In the genomic region with DNA sequence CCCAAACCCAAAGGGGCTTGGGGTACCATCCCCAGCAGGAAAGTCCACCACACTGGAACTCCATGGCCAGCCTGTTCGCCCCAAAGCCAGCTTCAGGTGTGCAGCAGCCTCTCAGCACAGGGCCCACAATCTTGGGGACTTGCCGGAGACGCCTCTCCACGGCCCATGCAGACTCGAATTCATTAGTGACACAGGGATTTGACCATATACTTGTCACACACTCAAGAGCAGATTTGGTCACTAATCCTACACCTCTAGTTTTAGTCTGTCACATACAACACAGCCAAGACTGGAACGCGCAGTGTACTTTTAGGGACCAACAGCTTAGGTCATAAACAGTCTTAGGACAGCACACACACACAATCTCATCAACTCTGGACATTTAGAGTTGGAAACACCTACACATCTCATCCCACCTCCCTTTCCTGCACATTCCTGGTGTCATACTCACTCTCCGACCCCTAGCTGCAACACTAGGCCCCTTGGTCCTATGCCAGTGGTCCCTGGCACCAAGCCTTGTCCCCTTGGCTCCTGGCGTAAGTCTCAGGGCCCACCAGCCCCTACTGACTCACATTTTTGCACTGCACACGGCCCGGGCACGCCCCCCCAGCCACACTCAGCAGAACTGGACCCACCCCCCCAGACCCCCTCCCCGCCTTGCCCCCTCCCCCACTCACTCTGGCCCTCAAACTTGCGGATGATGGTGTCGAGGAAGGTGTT, we compare ENCODE assay signal across 9 mouse cellular contexts. TPM values are rescaled to one million over a fixed set of nuclear protein-coding genes. Genes with fewer than 3 reads are reported as not detected.
DNase-seq lines count a peak whose midpoint lies in the region; ATAC-seq and TF ChIP-seq lines count a peak whose summit lies in the region.
"Had no signal": no experiment of that assay in that cellular context is flagged by ENCODE, and none has a peak within 500 bp of the region (broad histone marks: within the 10 kb centered on the region; RNA-seq: fewer than 3 reads in every experiment).

No protein-coding gene starts in this region.

- H3K4me2 ChIP-seq in embryonic facial prominence, embryonic 14.5 days (ENCODE audit: low read depth, low read length) = peak overlapping the region; percentile 99
- peak overlapping the region; percentile 97 for H3K4me2 ChIP-seq in intestine, embryonic 15.5 days (replicated peaks)
- H3K4me2 ChIP-seq in neural tube, embryonic 15.5 days = peak overlapping the region; percentile 95

- intact Hi-C loops in left cerebral cortex, postnatal 10 days (cut with DNase I) = no loop called here

- no peaks in the 10 kb centered on the region for H3K36me3 ChIP-seq in embryonic facial prominence, embryonic 14.5 days (ENCODE audit: control insufficient read depth, insufficient read depth, low read length)
- no peaks in the 10 kb centered on the region for H3K36me3 ChIP-seq in intestine, embryonic 15.5 days
- peaks cover 2% of the 10 kb centered on the region; the same call in 1 of the 2 replicates for H3K36me3 ChIP-seq in neural tube, embryonic 15.5 days

- H3K4me1 ChIP-seq in lung, adult 2 months (ENCODE audit: control insufficient read depth, insufficient read depth, low read length) = peaks cover 8% of the 10 kb centered on the region
- peaks cover 21% of the 10 kb centered on the region for H3K4me1 ChIP-seq in embryonic facial prominence, embryonic 14.5 days (ENCODE audit: control insufficient read depth, insufficient read depth, low read length)
- peaks cover 55% of the 10 kb centered on the region for H3K4me1 ChIP-seq in intestine, embryonic 15.5 days (replicated peaks)
- H3K4me1 ChIP-seq in neural tube, embryonic 15.5 days = peaks cover 60% of the 10 kb centered on the region

- TF ChIP-seq CTCF in lung, adult 2 months (IDR thresholded peaks at IDR 0.05; ENCODE audit: insufficient read depth, low read length) = no peak

- H3K27ac ChIP-seq in embryonic facial prominence, embryonic 14.5 days (replicated peaks; ENCODE audit: low read depth, low read length) = no peak overlapping the region
- H3K27ac ChIP-seq in intestine, embryonic 15.5 days = peak overlapping the region; percentile 95; the same call in 1 of the 2 replicates
- H3K27ac ChIP-seq in neural tube, embryonic 15.5 days (replicated peaks) = peak overlapping the region; percentile 94

- peak overlapping the region; percentile 44 for H3K4me3 ChIP-seq in lung, adult 2 months (replicated peaks; ENCODE audit: extremely low read depth, low read depth, low read length)
- H3K4me3 ChIP-seq in embryonic facial prominence, embryonic 14.5 days (ENCODE audit: low read depth, low read length) = peak overlapping the region; percentile 63
- H3K4me3 ChIP-seq in intestine, embryonic 15.5 days (replicated peaks) = peak overlapping the region; percentile 74
- peak overlapping the region; percentile 83 for H3K4me3 ChIP-seq in neural tube, embryonic 15.5 days (replicated peaks)

- no peaks in the 10 kb centered on the region for H3K9me3 ChIP-seq in embryonic facial prominence, embryonic 14.5 days (ENCODE audit: control insufficient read depth, low read length)
- H3K9me3 ChIP-seq in intestine, embryonic 15.5 days = no peaks in the 10 kb centered on the region
- H3K9me3 ChIP-seq in neural tube, embryonic 15.5 days (replicated peaks) = no peaks in the 10 kb centered on the region

- no peak for ATAC-seq in embryonic facial prominence, embryonic 14.5 days (ENCODE audit: low read depth)
- no peak for ATAC-seq in intestine, embryonic 15.5 days
- peak; percentile 0; the same call in 1 of the 2 replicates for ATAC-seq in neural tube, embryonic 15.5 days (ENCODE audit: low FRiP score)
- ATAC-seq in erythroblast, adult 5-6 weeks (replicated peaks; ENCODE audit: low FRiP score, poor library complexity, severe bottlenecking) = no peak

- no peak for TF ChIP-seq POLR2A in lung, adult 2 months (IDR thresholded peaks at IDR 0.05; ENCODE audit: borderline replicate concordance, extremely low read depth, low read depth, low read length)

- H3K27me3 ChIP-seq in embryonic facial prominence, embryonic 14.5 days (replicated peaks; ENCODE audit: control insufficient read depth, insufficient read depth, low read length) = peaks cover 50% of the 10 kb centered on the region
- no peaks in the 10 kb centered on the region for H3K27me3 ChIP-seq in intestine, embryonic 15.5 days (replicated peaks)
- no peaks in the 10 kb centered on the region for H3K27me3 ChIP-seq in neural tube, embryonic 15.5 days (replicated peaks)

- peak overlapping the region; percentile 66 for H3K9ac ChIP-seq in embryonic facial prominence, embryonic 14.5 days (ENCODE audit: low read depth, low read length)
- H3K9ac ChIP-seq in intestine, embryonic 15.5 days = peak overlapping the region; percentile 67
- H3K9ac ChIP-seq in neural tube, embryonic 15.5 days (replicated peaks) = peak overlapping the region; percentile 86

- WGBS in lung, adult 2 months = 49% methylated on average over 15 of the region's 15 CpGs
- 39% methylated on average over 14 of the region's 15 CpGs for WGBS in embryonic facial prominence, embryonic 14.5 days
- 34% methylated on average over 15 of the region's 15 CpGs for WGBS in intestine, embryonic 15.5 days
- WGBS in neural tube, embryonic 15.5 days = 30% methylated on average over 15 of the region's 15 CpGs

- no peak for DNase-seq in lung, adult 2 months
- DNase-seq in lung, postnatal 14 days = no peak
- no peak for DNase-seq in embryonic facial prominence, embryonic 14.5 days (ENCODE audit: low spot score)
- DNase-seq in left cerebral cortex, postnatal 10 days (ENCODE audit: extremely low spot score in 1 of 2, low spot score in 2 of 2) = no peak
- DNase-seq in layer of hippocampus, adult 11-12 months (ENCODE audit: low spot score) = no peak

RNA-seq across cellular contexts. Expression of gene Kcnh2, which starts 0.7 kb away (rescaled TPM):
- polyA plus RNA-seq in lung, adult 2 months (2012; rRNA removed) = 29.5 and 37.1 TPM in 2 replicates
- 6.7 and 7.6 TPM in 2 replicates for polyA plus RNA-seq in embryonic facial prominence, embryonic 14.5 days (2014; fragmentation: Nextera tagmentation; extraction: Ambion mirVana)
- 6.7 and 7.6 TPM in 2 replicates for polyA plus RNA-seq in intestine, embryonic 15.5 days (2015; fragmentation: Nextera tagmentation; extraction: Ambion mirVana)
- polyA plus RNA-seq in neural tube, embryonic 15.5 days (2015; fragmentation: Nextera tagmentation; extraction: Ambion mirVana) = 12.7 and 18.2 TPM in 2 replicates
- not detected in 2 replicates for total RNA-seq in erythroblast, adult 5-6 weeks (2015; ENCODE audit: low replicate concordance)
- 0.14 TPM in 1 of 2 replicates, not detected in the other for total RNA-seq in erythroblast, adult 5-6 weeks (2017; ENCODE audit: low replicate concordance)
- 10 to 100 TPM; 17.0 to 19.3 TPM for total RNA-seq in left cerebral cortex, postnatal 10 days (2021)
- total RNA-seq: liver, adult 2 months had no signal
- polyA plus RNA-seq: liver, adult 2 months had no signal

RNA-seq across cellular contexts. Expression of gene Nos3, which starts 13.9 kb away (rescaled TPM):
- polyA plus RNA-seq in lung, adult 2 months (2012; rRNA removed) = 21.0 and 28.2 TPM in 2 replicates
- polyA plus RNA-seq in embryonic facial prominence, embryonic 14.5 days (2014; fragmentation: Nextera tagmentation; extraction: Ambion mirVana) = 7.8 and 7.9 TPM in 2 replicates
- polyA plus RNA-seq in intestine, embryonic 15.5 days (2015; fragmentation: Nextera tagmentation; extraction: Ambion mirVana) = 7.4 and 7.9 TPM in 2 replicates
- polyA plus RNA-seq in neural tube, embryonic 15.5 days (2015; fragmentation: Nextera tagmentation; extraction: Ambion mirVana) = 9.3 and 10.6 TPM in 2 replicates
- not detected in 2 replicates for total RNA-seq in erythroblast, adult 5-6 weeks (2015; ENCODE audit: low replicate concordance)
- not detected in 2 replicates for total RNA-seq in erythroblast, adult 5-6 weeks (2017; ENCODE audit: low replicate concordance)
- total RNA-seq in left cerebral cortex, postnatal 10 days (2021) = 10 to 100 TPM in 1 of 2 experiments, 1 to 10 TPM in 1; 8.8 to 10.1 TPM

RNA-seq across cellular contexts. Expression of gene Atg9b, which starts 41.3 kb away (rescaled TPM):
- 2.0 and 9.7 TPM in 2 replicates for polyA plus RNA-seq in lung, adult 2 months (2012; rRNA removed)
- polyA plus RNA-seq in embryonic facial prominence, embryonic 14.5 days (2014; fragmentation: Nextera tagmentation; extraction: Ambion mirVana) = 0.75 and 0.81 TPM in 2 replicates
- polyA plus RNA-seq in intestine, embryonic 15.5 days (2015; fragmentation: Nextera tagmentation; extraction: Ambion mirVana) = 1.6 and 2.4 TPM in 2 replicates
- polyA plus RNA-seq in neural tube, embryonic 15.5 days (2015; fragmentation: Nextera tagmentation; extraction: Ambion mirVana) = 4.0 and 4.8 TPM in 2 replicates
- total RNA-seq in erythroblast, adult 5-6 weeks (2015; ENCODE audit: low replicate concordance) = not detected in 2 replicates
- total RNA-seq in erythroblast, adult 5-6 weeks (2017; ENCODE audit: low replicate concordance) = not detected in 2 replicates
- total RNA-seq in left cerebral cortex, postnatal 10 days (2021) = 1 to 10 TPM; 3.9 to 4.7 TPM

RNA-seq across cellular contexts. Expression of gene Abcb8, which starts 42.8 kb away (rescaled TPM):
- 36.0 and 38.5 TPM in 2 replicates for polyA plus RNA-seq in lung, adult 2 months (2012; rRNA removed)
- 35.6 and 42.0 TPM in 2 replicates for polyA plus RNA-seq in embryonic facial prominence, embryonic 14.5 days (2014; fragmentation: Nextera tagmentation; extraction: Ambion mirVana)
- 66.2 and 79.0 TPM in 2 replicates for polyA plus RNA-seq in intestine, embryonic 15.5 days (2015; fragmentation: Nextera tagmentation; extraction: Ambion mirVana)
- 49.4 and 52.2 TPM in 2 replicates for polyA plus RNA-seq in neural tube, embryonic 15.5 days (2015; fragmentation: Nextera tagmentation; extraction: Ambion mirVana)
- total RNA-seq in erythroblast, adult 5-6 weeks (2015; ENCODE audit: low replicate concordance) = 11.3 and 22.7 TPM in 2 replicates
- 2.9 and 5.5 TPM in 2 replicates for total RNA-seq in erythroblast, adult 5-6 weeks (2017; ENCODE audit: low replicate concordance)
- total RNA-seq in left cerebral cortex, postnatal 10 days (2021) = 10 to 100 TPM; 53.3 to 56.0 TPM
